Mouse (Mus musculus): Measurements from ENCODE around the gene Ccdc88c.

Gene Ccdc88c

DNA sequence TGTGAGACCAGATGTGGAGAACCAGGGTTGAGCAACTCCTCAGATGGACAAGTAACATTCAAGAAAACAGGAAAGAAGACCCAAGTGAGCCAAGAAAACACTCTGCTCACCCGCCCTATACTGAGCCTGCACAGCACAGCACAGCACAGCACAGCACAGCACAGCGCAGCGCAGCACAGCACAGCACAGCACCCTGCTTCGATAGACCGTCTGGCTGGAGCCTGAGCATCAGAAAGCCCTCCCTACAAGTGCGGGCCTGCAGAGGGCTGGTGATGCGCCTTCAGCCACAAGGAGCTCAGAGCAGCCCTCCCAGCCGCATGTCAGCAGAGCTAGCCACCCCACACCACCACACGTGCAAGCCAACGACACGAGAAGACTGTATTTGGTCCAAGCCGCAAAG is 61.5 kb downstream of the Ccdc88c start:
- no peak for DNase-seq (ENCODE audit: low spot score)

- DNase-seq (ENCODE audit: low spot score), result no peak
These were observed 62.6 kb downstream of the Ccdc88c start for GRCm38 (mm10) chr12:100966253-100966652.

GRCm38 (mm10) chr12:100965298-100965697 is 63.6 kb downstream of the Ccdc88c start:
- DNase-seq (ENCODE audit: low spot score), result no peak

- DNase-seq (ENCODE audit: low spot score), result peak; percentile 72
These were observed 69.9 kb downstream of the Ccdc88c start for GRCm38 (mm10) chr12:100958621-100959592.

DNA sequence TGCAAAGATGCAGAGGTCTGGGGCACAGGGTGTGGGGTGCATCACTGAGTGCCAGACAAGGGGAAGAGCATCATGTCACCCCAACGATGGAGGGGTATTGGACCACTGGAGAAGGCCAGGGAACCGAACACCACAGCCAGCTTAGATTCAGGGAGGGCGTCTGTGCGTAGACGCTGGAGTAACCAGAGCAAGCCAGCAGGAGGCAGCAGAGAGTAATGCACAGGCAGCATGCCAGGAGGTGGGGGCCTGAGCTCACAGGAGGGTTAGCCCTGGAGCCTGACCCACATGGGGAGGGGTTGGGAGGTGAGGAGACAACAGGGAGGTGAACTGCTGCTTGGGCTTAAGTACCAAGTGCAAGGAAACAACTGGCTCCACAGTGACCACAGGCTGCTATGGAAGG is 70.8 kb downstream of the Ccdc88c start:
- peak; percentile 85 for DNase-seq (ENCODE audit: low spot score)

GRCm38 (mm10) chr12:100957257-100957656 is 71.6 kb downstream of the Ccdc88c start:
- no peak for DNase-seq (ENCODE audit: low spot score)

DNA sequence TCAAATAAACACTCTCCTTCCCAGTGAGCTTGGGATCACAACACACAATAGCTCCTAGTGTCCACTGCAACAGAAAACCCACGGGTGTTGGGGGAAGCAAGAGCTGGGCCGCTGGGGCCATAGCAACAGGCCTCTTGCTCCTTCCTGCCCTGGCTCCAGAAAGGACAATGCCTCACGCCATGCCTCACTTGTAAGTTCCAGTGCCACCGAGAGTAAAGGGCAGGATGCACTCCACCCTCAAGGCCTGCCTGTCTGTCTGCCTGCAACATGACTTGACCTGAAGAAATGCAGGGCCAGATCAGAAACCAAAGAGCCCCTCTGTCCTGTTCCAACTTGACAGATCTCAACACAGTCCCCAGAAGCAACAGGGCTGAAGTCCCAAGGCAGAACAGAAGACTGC is 72.0 kb downstream of the Ccdc88c start:
- peak; percentile 14 for DNase-seq (ENCODE audit: low spot score)

DNA sequence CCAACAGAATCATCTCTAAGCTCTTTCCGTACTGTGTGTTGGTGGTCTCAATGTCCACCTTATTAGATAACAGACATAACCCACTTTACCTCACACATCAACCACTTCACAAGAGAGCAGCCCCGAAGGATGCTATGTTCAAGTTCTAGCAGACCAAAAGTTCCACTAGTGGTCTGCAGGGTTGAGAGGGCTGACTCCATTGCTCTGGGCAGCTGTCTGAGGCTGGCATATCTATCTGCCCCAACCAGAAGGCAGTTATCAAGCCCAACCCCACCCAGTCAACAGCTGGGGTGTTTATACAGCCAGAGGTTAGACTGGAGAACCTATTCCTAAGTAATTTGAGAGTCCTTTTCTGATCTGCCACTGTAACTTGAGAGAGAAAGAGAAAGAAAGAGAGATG is 72.8 kb downstream of the Ccdc88c start:
- DNase-seq (ENCODE audit: low spot score), result peak; percentile 88

GRCm38 (mm10) chr12:100953926-100954325 is 74.9 kb downstream of the Ccdc88c start:
- peak; percentile 45 for DNase-seq (ENCODE audit: low spot score)

DNA sequence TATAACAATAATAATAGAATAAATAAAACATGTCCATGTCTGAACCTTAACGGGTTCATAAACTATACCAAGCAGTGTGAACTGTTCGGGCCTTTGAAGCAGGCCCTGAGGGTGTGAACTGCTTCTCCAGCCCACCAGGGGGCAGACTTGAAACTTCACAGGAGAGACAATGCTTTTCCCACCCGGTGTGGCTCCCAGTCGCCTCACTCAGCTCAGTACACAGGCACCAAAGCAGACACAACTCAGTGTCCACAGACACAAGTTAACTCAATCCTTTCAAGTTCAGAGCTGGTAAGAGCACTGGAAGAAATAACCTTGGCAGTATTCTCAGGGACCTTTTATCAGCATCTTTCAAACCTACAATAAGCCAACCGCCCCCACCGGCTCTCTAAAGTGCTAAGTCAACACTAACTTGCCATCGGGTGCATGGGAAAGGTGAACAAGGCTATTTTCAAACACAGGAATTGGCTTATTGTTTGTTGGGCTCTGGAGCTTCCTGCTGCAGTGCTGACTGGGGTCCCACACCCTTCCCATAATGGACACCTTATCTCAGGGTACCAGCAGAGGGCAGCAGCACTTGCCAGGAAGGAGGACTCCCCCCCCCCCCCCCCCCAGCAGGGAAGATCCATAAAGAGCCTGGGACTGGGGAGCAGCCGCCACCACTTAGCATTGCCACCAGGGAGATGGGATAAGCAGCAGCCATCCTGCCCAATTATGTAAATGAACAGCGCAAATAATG is 76.5 kb downstream of the Ccdc88c start:
- DNase-seq (ENCODE audit: low spot score), result peak; percentile 76

DNA sequence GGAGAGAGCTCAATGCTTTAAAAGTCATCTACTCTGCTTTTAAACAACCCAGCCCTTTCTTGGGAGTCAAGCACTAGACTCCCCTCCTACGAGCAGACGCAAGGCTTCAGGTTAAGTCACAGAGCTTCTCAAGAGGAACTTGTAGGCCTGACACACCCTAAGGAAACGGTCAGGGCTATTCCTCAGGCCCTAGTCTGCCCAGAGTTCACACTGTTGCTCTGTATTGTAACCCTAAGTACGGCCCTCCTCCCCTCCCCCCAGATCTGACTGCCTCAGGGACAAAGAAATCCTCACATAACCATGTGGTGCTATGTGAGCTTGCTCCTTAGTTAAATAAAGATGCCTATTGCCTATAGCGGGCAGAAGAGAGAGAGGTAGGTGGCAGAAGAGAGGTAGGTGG is 79.7 kb downstream of the Ccdc88c start:
- no peak for DNase-seq (ENCODE audit: low spot score)

DNA sequence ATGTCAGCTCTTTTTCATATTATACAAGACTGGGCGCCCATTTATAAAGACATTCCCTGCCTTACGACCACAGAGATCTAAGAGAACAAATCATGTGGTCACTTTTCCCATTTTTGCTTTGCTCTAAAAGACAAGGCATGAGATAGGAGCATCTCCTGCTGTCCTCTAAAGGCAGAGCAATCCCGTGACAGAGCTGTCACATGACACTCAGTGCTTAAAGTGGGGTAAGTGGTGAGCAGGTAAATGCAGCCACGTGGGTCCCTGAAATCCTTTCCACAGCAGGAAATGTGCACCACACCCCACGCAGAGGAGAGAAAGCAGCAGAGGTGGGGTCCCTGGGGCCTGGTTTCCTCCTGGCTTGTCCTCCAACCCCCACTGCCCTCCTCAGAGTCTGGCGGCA is 80.8 kb downstream of the Ccdc88c start:
- no peak for DNase-seq (ENCODE audit: low spot score)

DNA sequence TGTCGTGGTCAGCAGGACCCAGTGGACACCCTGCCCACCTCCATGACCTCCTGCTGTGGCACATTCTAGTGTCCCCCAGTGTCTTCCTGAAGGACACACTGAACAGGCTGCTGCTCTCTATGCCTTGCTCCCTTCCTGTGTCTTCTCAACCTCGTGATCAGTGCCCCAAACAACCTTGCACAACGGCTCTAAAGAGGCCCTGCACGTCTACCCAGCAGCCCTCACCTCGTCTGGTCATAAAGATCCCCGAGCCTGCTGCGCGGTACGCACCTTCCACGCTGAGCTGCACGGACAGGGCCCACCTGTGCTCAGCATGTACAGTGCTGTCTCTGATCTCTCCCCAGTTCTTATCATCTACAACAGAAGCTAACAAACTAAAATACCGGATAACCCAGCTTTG is 82.9 kb downstream of the Ccdc88c start:
- DNase-seq (ENCODE audit: low spot score), result no peak

DNA sequence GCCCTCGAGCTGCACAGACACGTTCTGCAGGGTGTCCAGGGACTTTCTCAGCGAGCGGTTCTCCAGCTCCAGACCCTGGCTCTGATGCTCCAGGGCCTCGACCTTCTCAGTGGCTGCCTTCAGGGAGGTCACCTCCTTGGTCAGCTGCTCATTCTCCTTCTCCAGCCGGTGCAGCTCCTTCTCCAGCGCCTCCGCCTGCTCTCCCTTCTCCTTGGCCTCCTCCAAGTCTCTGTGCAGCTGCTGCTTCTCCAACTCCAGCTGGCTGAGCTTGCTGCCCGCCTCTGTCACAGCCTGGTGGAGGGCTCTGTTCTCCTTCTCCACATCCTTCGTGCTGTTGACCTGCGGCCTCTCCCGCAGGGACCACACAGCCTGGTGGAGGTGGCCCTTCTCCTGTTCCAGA is 83.4 kb downstream of the Ccdc88c start:
- no peak for DNase-seq (ENCODE audit: low spot score)

GRCm38 (mm10) chr12:100944921-100945336 is 83.9 kb downstream of the Ccdc88c start:
- DNase-seq (ENCODE audit: low spot score), result no peak

- DNase-seq (ENCODE audit: low spot score), result no peak
These were observed 85.7 kb downstream of the Ccdc88c start for GRCm38 (mm10) chr12:100943146-100943545.

DNA sequence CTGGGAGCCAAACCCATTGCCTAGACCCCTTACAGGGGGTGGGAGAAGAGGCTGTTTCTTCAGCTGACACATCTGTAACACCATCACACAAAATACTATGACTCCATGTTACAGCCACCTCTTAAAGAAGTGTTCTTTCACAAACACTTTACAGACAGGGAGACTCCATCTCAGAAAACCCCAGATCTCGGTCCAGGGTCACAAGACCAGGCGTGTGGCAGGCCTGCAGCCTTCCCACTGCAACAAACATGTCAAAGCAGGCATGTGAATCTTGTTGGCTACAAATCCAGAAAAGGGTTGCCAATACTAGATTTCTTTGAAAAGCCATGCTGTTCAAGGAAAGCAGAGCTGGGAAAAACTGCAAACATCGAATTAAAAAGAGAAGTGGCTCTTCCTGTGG is 87.5 kb downstream of the Ccdc88c start:
- no peak for DNase-seq (ENCODE audit: low spot score)

- DNase-seq (ENCODE audit: low spot score), result no peak
These were observed 91.2 kb downstream of the Ccdc88c start for GRCm38 (mm10) chr12:100937441-100938360.

- DNase-seq (ENCODE audit: low spot score), result no peak
These were observed 92.1 kb downstream of the Ccdc88c start for GRCm38 (mm10) chr12:100936737-100937136.

DNA sequence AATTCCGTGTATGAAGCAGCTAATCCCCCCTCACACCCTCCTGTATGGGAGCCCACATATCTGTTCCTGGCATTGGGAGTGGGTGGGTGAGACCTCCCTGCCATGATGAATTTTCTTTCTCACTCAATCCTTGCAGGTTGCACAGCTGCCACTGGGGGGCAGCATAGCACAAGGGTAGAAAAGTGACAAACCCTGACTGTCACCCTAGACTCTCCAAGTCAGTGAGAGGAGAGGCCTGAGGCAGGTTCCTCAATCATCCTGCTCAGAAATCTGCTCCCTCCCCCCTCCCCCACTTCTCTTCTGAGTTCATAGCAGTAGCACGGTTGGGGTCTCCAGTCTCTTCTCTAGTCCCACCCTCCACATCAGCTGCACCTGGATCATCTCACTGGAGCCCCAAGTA is 92.7 kb downstream of the Ccdc88c start:
- DNase-seq (ENCODE audit: low spot score), result peak; percentile 75

DNA sequence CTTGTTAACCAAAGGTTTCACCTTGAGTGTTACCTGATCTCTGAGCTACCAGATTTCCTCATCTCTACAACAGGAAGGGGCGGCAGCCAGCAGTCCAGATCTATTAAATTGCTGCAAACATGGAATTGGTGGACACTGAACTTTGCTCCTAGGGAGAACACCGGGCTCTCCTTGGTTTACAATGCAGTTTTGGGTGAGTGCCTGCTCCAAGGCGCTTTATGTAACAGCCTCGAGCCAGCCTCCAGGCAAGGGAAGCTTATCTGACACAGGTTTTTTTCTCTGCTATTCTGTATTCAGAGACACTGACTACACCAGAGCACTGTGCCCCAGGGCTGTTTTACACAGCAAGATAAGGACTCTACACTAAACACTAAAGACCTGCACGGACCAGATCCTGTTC is 94.1 kb downstream of the Ccdc88c start:
- no peak for DNase-seq (ENCODE audit: low spot score)

- no peak for DNase-seq (ENCODE audit: low spot score)
These were observed 97.2 kb downstream of the Ccdc88c start for GRCm38 (mm10) chr12:100931653-100932052.

Measured in c-Kit-positive CD71-positive TER-119-positive erythroid progenitor cells, embryonic 14.5 days (primary cell).